Mouse (Mus musculus): ENCODE results near the gene Kifc5b.

DNA sequence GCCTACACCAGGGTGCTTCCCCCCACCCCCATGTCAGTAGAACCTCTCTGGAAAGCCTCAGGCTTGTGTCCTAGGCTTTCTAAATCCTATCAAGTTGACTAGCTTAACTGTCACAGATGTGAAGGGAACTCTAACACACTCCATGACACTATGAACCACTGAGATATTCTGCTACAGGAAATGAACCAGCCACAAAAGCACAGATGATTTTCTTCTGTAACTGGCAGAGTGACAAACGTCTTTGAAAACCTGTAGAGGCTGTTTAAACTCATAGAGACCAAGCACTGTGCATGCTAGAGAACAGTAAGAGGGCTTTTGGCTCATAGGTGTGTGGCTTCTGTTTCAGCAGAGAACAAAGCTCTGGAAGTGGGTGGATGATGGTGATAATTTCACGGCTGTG is 64.2 kb downstream of the Kifc5b start:
- no peak for TF ChIP-seq CTCF (IDR thresholded peaks at IDR 0.05; ENCODE audit: extremely low read depth, insufficient read depth, insufficient read length, insufficient replicate concordance)
- TF ChIP-seq POLR2A (IDR thresholded peaks at IDR 0.05; ENCODE audit: low read depth, low read length), result no peak

Data from spleen, adult 2 months (tissue).